Mouse (Mus musculus): Measurements from ENCODE around the gene Il24.

The Il24 gene

DNA sequence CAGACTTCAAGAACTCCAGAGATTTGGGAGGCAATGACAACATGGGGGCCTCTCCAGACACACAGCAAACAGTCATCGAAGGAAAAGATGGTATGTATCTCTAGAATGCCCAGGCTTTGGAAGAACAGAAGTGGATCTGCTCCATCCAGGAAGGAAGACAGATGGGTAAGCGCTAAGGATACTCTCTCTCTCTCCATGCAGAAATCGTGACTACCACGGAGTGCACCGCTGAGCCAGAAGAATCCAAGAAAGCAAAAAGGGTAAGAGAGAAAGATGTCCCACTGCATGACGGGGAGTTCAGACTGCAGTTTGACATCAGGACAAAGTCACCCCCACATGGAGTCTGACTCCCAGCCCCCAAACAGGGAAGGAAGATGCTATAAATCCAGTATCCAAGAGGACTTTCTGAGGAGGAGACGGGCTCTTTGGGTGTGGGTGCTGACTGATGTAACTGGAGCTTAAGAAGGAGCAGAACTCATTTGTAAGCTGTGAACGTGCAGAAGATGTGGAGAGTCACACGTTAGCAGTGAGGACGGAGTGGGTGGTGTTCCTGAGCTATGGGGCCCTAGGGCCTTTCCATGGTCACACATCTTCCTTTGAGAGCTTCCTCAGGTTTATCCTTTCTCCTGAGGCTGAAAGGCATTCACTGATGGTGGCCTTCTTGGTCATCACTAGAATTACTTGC, 37.6 kb downstream of the Il24 start:
- DNase-seq: no peak

- no peak for DNase-seq
These were observed 42.7 kb downstream of the Il24 start for GRCm38 (mm10) chr1:130844516-130844915.

GRCm38 (mm10) chr1:130841621-130842020, 45.6 kb downstream of the Il24 start:
- DNase-seq: no peak

GRCm38 (mm10) chr1:130840599-130841379, 46.5 kb downstream of the Il24 start:
- DNase-seq: no peak

DNA sequence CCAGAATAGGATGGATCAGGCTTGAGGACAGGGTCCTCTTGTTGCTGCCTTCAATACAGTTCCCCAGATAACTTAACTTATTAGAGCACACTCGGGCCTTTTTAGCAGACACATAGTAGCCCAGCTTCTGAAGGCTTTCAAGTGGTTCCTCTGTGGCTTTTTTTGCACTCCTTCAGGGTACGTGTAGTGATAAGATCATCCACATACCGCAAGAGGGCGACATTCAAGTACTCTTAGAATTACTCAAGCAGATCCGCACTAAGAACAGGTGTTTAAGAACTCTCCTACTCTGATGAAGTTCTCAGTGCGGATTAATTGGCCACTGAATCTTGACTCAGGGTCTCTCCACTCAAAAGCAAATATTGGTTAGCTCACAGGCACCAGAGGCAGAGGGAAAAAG, 49.0 kb downstream of the Il24 start:
- peak; percentile 61 for DNase-seq

DNA sequence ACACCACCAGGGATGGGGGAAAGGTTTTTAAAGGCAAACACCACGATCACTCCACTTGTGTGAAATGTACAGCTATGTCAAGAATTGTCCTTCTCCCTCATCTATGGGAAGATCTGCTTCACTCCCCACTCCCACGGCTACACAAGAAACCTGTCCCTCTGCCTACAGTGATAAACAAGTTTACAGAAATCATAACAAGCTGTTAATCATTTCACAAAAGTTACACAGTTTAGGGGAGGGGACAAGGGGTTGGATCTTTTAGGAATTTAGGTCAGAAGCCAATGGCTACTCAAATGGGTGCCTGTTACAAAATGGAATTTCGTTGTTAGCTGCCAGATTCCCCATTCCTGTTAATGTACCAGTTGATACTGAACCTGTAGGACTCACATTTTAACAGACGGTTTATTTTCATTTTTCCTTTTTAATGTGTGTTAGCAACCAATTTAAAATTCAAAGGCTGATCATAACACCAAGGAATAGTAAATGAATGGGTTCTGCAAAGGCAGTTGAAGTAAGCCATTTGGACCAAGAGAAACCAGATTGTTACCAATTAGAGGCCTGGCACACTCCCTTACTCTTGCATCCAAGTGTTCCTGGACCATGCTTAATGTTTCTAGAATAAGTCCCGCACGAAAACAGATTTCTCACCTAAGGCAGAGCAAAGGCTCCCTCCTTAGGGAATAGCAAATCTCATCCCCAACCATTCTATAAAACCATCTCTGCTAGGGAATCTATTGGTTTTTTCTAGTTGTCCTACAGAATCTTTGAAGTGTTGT, 51.9 kb downstream of the Il24 start:
- no peak for DNase-seq

DNA sequence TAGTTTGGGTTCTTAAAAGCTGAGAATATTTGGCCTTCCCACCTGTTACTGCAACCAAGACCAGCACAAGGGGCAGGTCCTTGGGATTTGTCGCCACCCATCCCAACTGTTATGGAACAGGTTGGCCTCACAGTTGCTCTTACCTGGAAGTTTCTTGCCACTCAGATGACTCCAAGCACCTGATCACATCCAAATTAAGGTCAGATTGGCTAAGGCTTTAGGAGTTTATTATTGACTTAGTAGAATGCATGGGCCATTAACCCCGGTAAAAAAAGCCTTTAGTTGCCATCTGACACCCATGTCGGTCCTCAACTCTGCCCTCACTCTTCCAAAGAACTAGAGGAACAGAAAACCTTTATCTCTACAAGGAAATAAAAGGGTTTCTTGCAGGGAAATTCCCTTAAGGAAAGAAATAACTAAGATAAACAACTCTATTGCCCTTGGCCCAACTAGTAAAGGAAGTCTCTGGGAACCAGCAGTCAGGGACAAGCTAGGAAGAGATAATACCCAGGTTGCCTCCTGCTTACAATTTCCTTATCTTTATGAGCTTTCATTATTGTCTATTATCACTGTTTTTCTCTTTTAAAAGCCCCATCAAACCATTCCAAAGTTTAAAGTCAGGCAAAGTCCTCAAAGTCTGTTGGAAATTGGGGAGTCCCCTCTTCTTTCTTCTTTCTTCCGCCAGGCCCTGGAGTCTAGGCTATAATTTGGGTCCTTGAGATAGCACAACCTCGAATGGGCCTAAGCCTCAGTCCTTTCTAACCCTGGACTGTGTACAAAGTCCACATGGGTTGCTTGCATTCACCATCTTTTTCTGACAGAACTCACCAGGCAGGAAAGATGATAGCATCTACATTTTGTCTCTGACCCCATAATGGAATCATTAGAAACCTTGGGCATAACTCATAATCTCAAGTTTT, 54.8 kb downstream of the Il24 start:
- no peak for DNase-seq
